Mouse (Mus musculus) CH12.LX (cell line): ENCODE results near the gene Acsm2. TPM values are rescaled to one million over a fixed set of nuclear protein-coding genes. Genes with fewer than 3 reads are reported as not detected.

Experiments used
- DNase-seq: peaks from one replicate; pipeline ENCODE4 v3.0.0-alpha.2; 2013; ENCODE audit errors: extremely low read depth
- H3K27ac ChIP-seq: 2 replicates; pipeline ENCODE4 v1.5.1; 2012; ENCODE audit warnings: low read depth, mild to moderate bottlenecking, control low read depth, moderate library complexity; ENCODE audit not compliant: insufficient read depth
- H3K27me3 ChIP-seq: replicated peaks from 2 replicates; pipeline ENCODE3; 2012; ENCODE audit warnings: inconsistent platforms
- H3K36me3 ChIP-seq, 2 experiments: replicated peaks in 1 of 2; 2 replicates each; pipeline versions ENCODE3 to v1.6.1; 2012; ENCODE audit warnings: inconsistent platforms in 1 of 2, low read length in 1 of 2, mild to moderate bottlenecking in 1 of 2, mixed read lengths in 1 of 2, moderate library complexity in 1 of 2; ENCODE audit not compliant: control insufficient read depth in 1 of 2, insufficient read depth in 1 of 2
- H3K4me1 ChIP-seq, 2 experiments: 2 replicates each; pipeline ENCODE4 v1.6.1; 2012; ENCODE audit warnings: inconsistent platforms in 1 of 2, moderate library complexity in 1 of 2; ENCODE audit not compliant: insufficient read depth in 2 of 2, control insufficient read depth in 1 of 2
- H3K4me2 ChIP-seq: 2 replicates; pipeline ENCODE4 v1.6.1; 2012; ENCODE audit warnings: low read depth, mild to moderate bottlenecking, control low read depth; ENCODE audit not compliant: poor library complexity, insufficient read depth, severe bottlenecking
- H3K4me3 ChIP-seq, 3 experiments: fragments of 150-350 bp in 1 of 3; sonication (generic) in 1 of 3; replicated peaks in 1 of 3; 2 replicates each; pipeline versions ENCODE3 to v1.5.1; 2011 to 2012; ENCODE audit warnings: low read depth in 2 of 3, low read length in 2 of 3, mild to moderate bottlenecking in 2 of 3, moderate library complexity in 2 of 3, control low read depth in 1 of 3, improper control_type of control experiment in 1 of 3, inconsistent platforms in 1 of 3, mixed read lengths in 1 of 3; ENCODE audit not compliant: poor library complexity in 1 of 3
- H3K79me2 ChIP-seq: replicated peaks from 2 replicates; pipeline ENCODE4 v1.6.1; 2012; ENCODE audit warnings: mild to moderate bottlenecking, moderate library complexity; ENCODE audit not compliant: control insufficient read depth, poor library complexity, insufficient read depth, severe bottlenecking; ENCODE audit errors: extremely low read depth
- H3K9ac ChIP-seq: 2 replicates; pipeline ENCODE4 v1.6.1; 2012; ENCODE audit warnings: low read depth, mild to moderate bottlenecking, control low read depth, moderate library complexity; ENCODE audit not compliant: insufficient read depth
- H3K9me3 ChIP-seq: replicated peaks from 2 replicates; pipeline ENCODE3; 2012; ENCODE audit warnings: low read length, inconsistent platforms, mixed read lengths
- CHD1 ChIP-seq: IDR thresholded peaks from 2 replicates; pipeline ENCODE4 v1.6.1; 2012; ENCODE audit warnings: low read depth, low read length, improper control_type of control experiment, inconsistent platforms
- CHD2 ChIP-seq: IDR thresholded peaks from 2 replicates; pipeline ENCODE4 v1.6.1; 2011; ENCODE audit warnings: low read length, improper control_type of control experiment
- CTCF ChIP-seq, 2 experiments: IDR thresholded peaks in 1 of 2; conservative IDR thresholded peaks in 1 of 2; 2 replicates each; pipeline ENCODE4 v1.5.1; 2011 to 2012; ENCODE audit warnings: low read depth in 2 of 2, low read length in 2 of 2, improper control_type of control experiment in 1 of 2, inconsistent platforms in 1 of 2, mild to moderate bottlenecking in 1 of 2, moderate library complexity in 1 of 2
- E2F4 ChIP-seq: IDR thresholded peaks from 2 replicates; pipeline ENCODE4 v1.6.1; 2011; ENCODE audit warnings: low read depth, low read length, improper control_type of control experiment; ENCODE audit not compliant: insufficient replicate concordance
- ELF1 ChIP-seq: IDR thresholded peaks from 2 replicates; pipeline ENCODE4 v1.6.1; 2014; ENCODE audit warnings: low read depth, mild to moderate bottlenecking, inconsistent platforms, low read length, improper control_type of control experiment
- EP300 ChIP-seq: IDR thresholded peaks from 2 replicates; pipeline ENCODE4 v1.6.1; 2011; ENCODE audit warnings: low read length, improper control_type of control experiment
- ETS1 ChIP-seq: conservative IDR thresholded peaks from 2 replicates; pipeline ENCODE4 v1.6.1; 2012; ENCODE audit warnings: low read depth, mild to moderate bottlenecking, inconsistent platforms, low read length, improper control_type of control experiment, moderate library complexity
- HCFC1 ChIP-seq: IDR thresholded peaks from 2 replicates; pipeline ENCODE4 v1.6.1; 2012; ENCODE audit warnings: low read depth, mild to moderate bottlenecking, inconsistent platforms, low read length, improper control_type of control experiment
- IRF4 ChIP-seq: IDR thresholded peaks from 2 replicates; pipeline ENCODE4 v1.6.1; 2014; ENCODE audit warnings: low read depth, mild to moderate bottlenecking, inconsistent platforms, low read length, improper control_type of control experiment
- JUND ChIP-seq: conservative IDR thresholded peaks from 2 replicates; pipeline ENCODE4 v1.6.1; 2011; ENCODE audit warnings: low read depth, low read length, improper control_type of control experiment
- MAFK ChIP-seq: IDR thresholded peaks from 2 replicates; pipeline ENCODE4 v1.6.1; 2011; ENCODE audit warnings: low read length, improper control_type of control experiment; ENCODE audit not compliant: insufficient replicate concordance
- MAZ ChIP-seq: IDR thresholded peaks from 2 replicates; pipeline ENCODE4 v1.6.1; 2012; ENCODE audit warnings: low read depth, mild to moderate bottlenecking, inconsistent platforms, low read length, improper control_type of control experiment, moderate library complexity
- MEF2A ChIP-seq: IDR thresholded peaks from 2 replicates; pipeline ENCODE4 v1.6.1; 2014; ENCODE audit warnings: low read depth, mild to moderate bottlenecking, inconsistent platforms, low read length, improper control_type of control experiment, borderline replicate concordance
- MXI1 ChIP-seq: IDR thresholded peaks from 2 replicates; pipeline ENCODE4 v1.6.1; 2011; ENCODE audit warnings: mild to moderate bottlenecking, low read depth, low read length, improper control_type of control experiment
- MYC ChIP-seq: IDR thresholded peaks from 2 replicates; pipeline ENCODE4 v1.6.1; 2011; ENCODE audit warnings: low read depth, mild to moderate bottlenecking, improper control_type of control experiment, low read length
- PAX5 ChIP-seq: IDR thresholded peaks from 2 replicates; pipeline ENCODE4 v1.6.1; 2012; ENCODE audit warnings: low read length, inconsistent platforms, mixed read lengths
- POLR2AphosphoS2 ChIP-seq: IDR thresholded peaks from 2 replicates; pipeline ENCODE4 v1.6.1; 2011; ENCODE audit warnings: low read depth, low read length, improper control_type of control experiment
- RCOR1 ChIP-seq: conservative IDR thresholded peaks from 2 replicates; pipeline ENCODE4 v1.6.1; 2012; ENCODE audit warnings: low read depth, mild to moderate bottlenecking, inconsistent platforms, low read length, improper control_type of control experiment
- SIN3A ChIP-seq: IDR thresholded peaks from 2 replicates; pipeline ENCODE4 v1.6.1; 2012; ENCODE audit warnings: low read length, improper control_type of control experiment, inconsistent platforms
- SMC3 ChIP-seq: IDR thresholded peaks from 2 replicates; pipeline ENCODE4 v1.6.1; 2011; ENCODE audit warnings: low read depth, low read length, improper control_type of control experiment
- TBP ChIP-seq: conservative IDR thresholded peaks from 2 replicates; pipeline ENCODE4 v1.6.1; 2011; ENCODE audit warnings: low read depth, low read length, improper control_type of control experiment
- TCF12 ChIP-seq: IDR thresholded peaks from 2 replicates; pipeline ENCODE4 v1.6.1; 2014; ENCODE audit warnings: low read depth, mild to moderate bottlenecking, inconsistent platforms, low read length, improper control_type of control experiment
- UBTF ChIP-seq: IDR thresholded peaks from 2 replicates; pipeline ENCODE4 v1.6.1; 2012; ENCODE audit warnings: low read depth, mild to moderate bottlenecking, inconsistent platforms, low read length, improper control_type of control experiment, moderate library complexity
- USF2 ChIP-seq: conservative IDR thresholded peaks from 2 replicates; pipeline ENCODE4 v1.6.1; 2011; ENCODE audit warnings: low read depth, low read length, improper control_type of control experiment
- ZC3H11A ChIP-seq: IDR thresholded peaks from 2 replicates; pipeline ENCODE4 v1.6.1; 2012; ENCODE audit warnings: low read depth, mild to moderate bottlenecking, inconsistent platforms, low read length, improper control_type of control experiment
- ZKSCAN1 ChIP-seq: IDR thresholded peaks from 2 replicates; pipeline ENCODE4 v1.6.1; 2012; ENCODE audit warnings: low read depth, inconsistent platforms, low read length, improper control_type of control experiment, borderline replicate concordance
- ZMIZ1 ChIP-seq: IDR thresholded peaks from 2 replicates; pipeline ENCODE4 v1.6.1; 2012; ENCODE audit warnings: low read depth, mild to moderate bottlenecking, inconsistent platforms, low read length, improper control_type of control experiment
- dilution Hi-C: fragments of 300-500 bp; cut with MboI; formaldehyde crosslinking; loops from 2 replicates; pipeline ENCODE4 v1.14.3; 2020; ENCODE audit warnings: low sequenced_read_pairs; ENCODE audit not compliant: extremely low pct_unique_long_range_greater_than_20kb, extremely low pct_ligation_motif_present
- in situ Hi-C: fragments of 300-500 bp; cut with MboI; formaldehyde crosslinking; loops from 3 replicates; pipeline ENCODE4 v1.14.3; 2019; ENCODE audit warnings: low sequenced_read_pairs, low pct_ligation_motif_present, low pct_unique_long_range_greater_than_20kb, mixed read lengths
- polyA plus RNA-seq: library from polyadenylated mRNA; unstranded; fragments of >175 nt; gene quantifications from 2 replicates; pipeline ENCODE4 v1.2.1, GENCODE M21; 2012; ENCODE audit warnings: low read depth; ENCODE audit not compliant: insufficient read length
- total RNA-seq, 2 experiments: library from RNA; depleted of rRNA; stranded (reverse); fragments of 300-350 nt in 1 of 2; fragments of >200 nt in 1 of 2; gene quantifications; 2 replicates each; pipeline ENCODE4 v1.2.3; 2012 to 2014

Acsm2 gene
- total and polyA plus RNA-seq, 3 experiments: not detected

DNA sequence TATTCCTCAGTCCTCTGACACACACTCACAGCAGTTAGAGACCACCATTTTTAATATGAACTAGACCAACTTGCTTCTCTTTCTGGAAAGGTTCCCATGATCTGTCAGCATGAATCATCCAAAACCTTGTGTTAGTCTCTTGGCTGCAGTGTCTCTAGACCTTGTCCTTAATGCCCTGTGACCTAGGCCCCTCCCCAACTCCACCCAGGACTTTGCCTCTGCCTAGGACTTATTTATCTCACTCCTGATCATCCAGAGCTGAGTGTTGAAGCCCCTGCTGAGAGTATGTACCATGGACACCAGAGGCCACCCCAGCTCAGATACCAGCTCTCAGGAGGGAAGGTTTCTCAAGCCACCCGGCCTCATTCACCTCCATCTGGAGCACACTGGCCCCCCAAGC lies 31.8 kb upstream of the Acsm2 start:
- DNase-seq: no peak
- no peaks in the 10 kb centered on the region for H3K9me3 ChIP-seq
- H3K9ac ChIP-seq: no peak overlapping the region
- no peak overlapping the region for H3K27ac ChIP-seq
- peaks cover 0 to 13% of the 10 kb centered on the region in 2 experiments; a peak in 2 of 4 replicates for H3K4me1 ChIP-seq
- dilution Hi-C loops (no loop called here), in situ Hi-C loops (no loop called here)
- H3K27me3 ChIP-seq: peaks cover 17% of the 10 kb centered on the region
- no peak overlapping the region for H3K4me2 ChIP-seq
- no peaks in the 10 kb centered on the region for H3K36me3 ChIP-seq
- TF ChIP-seq ZMIZ1 (no peak), MEF2A (no peak), ZKSCAN1 (no peak), MAFK (no peak), TCF12 (no peak), UBTF (no peak), CHD2 (no peak), SMC3 (no peak), MYC (no peak), HCFC1 (no peak), EP300 (no peak), E2F4 (no peak), POLR2AphosphoS2 (no peak), CTCF (conservative IDR thresholded peaks at IDR 0.05 in 1 of 2, IDR thresholded peaks at IDR 0.05 in 1 of 2; ENCODE audit: low read depth in 2 of 2, low read length in 2 of 2) (no peak), ETS1 (no peak)
- H3K79me2 ChIP-seq: no peaks in the 10 kb centered on the region
- H3K4me3 ChIP-seq: no peak overlapping the region

DNA sequence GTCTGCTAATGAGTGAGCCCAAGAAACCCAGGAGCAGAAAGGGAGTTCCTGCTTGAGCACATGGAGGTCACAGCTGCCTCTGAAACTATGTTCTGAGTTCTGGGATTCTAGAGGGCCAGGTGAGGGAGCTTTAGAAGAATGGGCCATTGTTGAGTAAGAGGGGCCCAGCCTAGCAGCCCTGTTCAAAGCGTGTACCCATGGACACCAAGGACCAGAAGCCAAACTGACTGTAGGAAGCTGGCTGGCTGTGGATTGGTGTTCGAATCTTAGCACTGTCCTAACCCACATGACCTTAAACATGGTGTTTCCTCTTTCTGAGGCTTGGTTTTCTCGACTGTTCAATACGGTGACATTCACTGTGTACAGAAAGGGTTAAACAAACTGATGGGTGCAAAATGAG lies 30.8 kb upstream of the Acsm2 start, which contains the start of gene Pdilt:
Gene Pdilt, minus strand, starts transcription at position 101 of the 400 bp plus-strand sequence.
- H3K27me3 ChIP-seq: peaks cover 9% of the 10 kb centered on the region
- no peak within 1 kb of the TSS for H3K9ac ChIP-seq
- H3K4me3 ChIP-seq: no peak within 1 kb of the TSS
- dilution Hi-C loops: no loop called here
- TF ChIP-seq PAX5 (no peak), TBP (no peak), MYC (no peak), MAZ (no peak), ELF1 (no peak), MAFK (no peak), USF2 (no peak), SIN3A (no peak), ETS1 (no peak), MXI1 (no peak), CHD1 (no peak), RCOR1 (no peak), CHD2 (no peak), CTCF (conservative IDR thresholded peaks at IDR 0.05 in 1 of 2, IDR thresholded peaks at IDR 0.05 in 1 of 2; ENCODE audit: low read depth in 2 of 2, low read length in 2 of 2) (no peak), ZMIZ1 (no peak), ZC3H11A (no peak), IRF4 (no peak), JUND (no peak)
- TF ChIP-seq, all 38 proteins: peak for 0
- Histone ChIP-seq H3K4me1 (peaks cover 0 to 21% of the 10 kb centered on the region in 2 experiments; a peak in 2 of 4 replicates), H3K4me2 (no peak within 1 kb of the TSS), H3K9me3 (no peaks in the 10 kb centered on the region), H3K27ac (no peak within 1 kb of the TSS), H3K36me3 (no peaks in the 10 kb centered on the region), H3K79me2 (no peaks in the 10 kb centered on the region)
- DNase-seq: no peak
- in situ Hi-C loops: no loop called here
